Mouse (Mus musculus): Measurements from ENCODE around the gene Slc25a34. TPM values are rescaled to one million over a fixed set of nuclear protein-coding genes. Genes with fewer than 3 reads are reported as not detected.

Gene Slc25a34
- total RNA-seq, 2 experiments from 2014 or later, result 2.3 to 4.1 TPM

- no peak for DNase-seq (ENCODE audit: extremely low spot score in 1 of 2, low spot score in 2 of 2)
- intact Hi-C loops (cut with DNase I), result no loop called here
These were observed 24.6 kb upstream of the Slc25a34 start for GRCm38 (mm10) chr4:141648262-141648661.

- intact Hi-C loops (cut with DNase I), result no loop called here
- DNase-seq (ENCODE audit: extremely low spot score in 1 of 2, low spot score in 2 of 2), result no peak
These were observed 23.6 kb upstream of the Slc25a34 start for GRCm38 (mm10) chr4:141647187-141647586.

GRCm38 (mm10) chr4:141645988-141646387, 22.4 kb upstream of the Slc25a34 start:
- intact Hi-C loops (cut with DNase I), result no loop called here
- no peak for DNase-seq (ENCODE audit: extremely low spot score in 1 of 2, low spot score in 2 of 2)

- intact Hi-C loops (cut with DNase I), result no loop called here
- DNase-seq (ENCODE audit: extremely low spot score in 1 of 2, low spot score in 2 of 2), result peak; percentile 64 to 80
These were observed 19.7 kb upstream of the Slc25a34 start for GRCm38 (mm10) chr4:141643118-141643855.

- DNase-seq (ENCODE audit: extremely low spot score in 1 of 2, low spot score in 2 of 2), result no peak
- intact Hi-C loops (cut with DNase I), result no loop called here
These were observed 18.6 kb upstream of the Slc25a34 start for GRCm38 (mm10) chr4:141641961-141642811.

- intact Hi-C loops (cut with DNase I), result no loop called here
- DNase-seq (ENCODE audit: extremely low spot score in 1 of 2, low spot score in 2 of 2), result no peak
These were observed 17.7 kb upstream of the Slc25a34 start for GRCm38 (mm10) chr4:141641353-141641771.

- intact Hi-C loops (cut with DNase I), result no loop called here
These were observed 15.9 kb upstream of the Slc25a34 start for GRCm38 (mm10) chr4:141639474-141639873.

GRCm38 (mm10) chr4:141636693-141637092, 13.1 kb upstream of the Slc25a34 start:
- DNase-seq (ENCODE audit: extremely low spot score in 1 of 2, low spot score in 2 of 2), result no peak
- intact Hi-C loops (cut with DNase I), result no loop called here

More at GRCm38 (mm10) chr4:141639474-141639873, 15.9 kb upstream of the Slc25a34 start:
- no peak for DNase-seq (ENCODE audit: extremely low spot score in 1 of 2, low spot score in 2 of 2)

GRCm38 (mm10) chr4:141635991-141636390, 12.4 kb upstream of the Slc25a34 start:
- DNase-seq (ENCODE audit: extremely low spot score in 1 of 2, low spot score in 2 of 2), result no peak
- intact Hi-C loops (cut with DNase I), result no loop called here

- intact Hi-C loops (cut with DNase I), result no loop called here
- no peak for DNase-seq (ENCODE audit: extremely low spot score in 1 of 2, low spot score in 2 of 2)
These were observed 8.7 kb upstream of the Slc25a34 start for GRCm38 (mm10) chr4:141632111-141632873.

GRCm38 (mm10) chr4:141631250-141631649, 7.6 kb upstream of the Slc25a34 start:
- intact Hi-C loops (cut with DNase I), result no loop called here
- no peak for DNase-seq (ENCODE audit: extremely low spot score in 1 of 2, low spot score in 2 of 2)

- intact Hi-C loops (cut with DNase I), result no loop called here
- DNase-seq (ENCODE audit: extremely low spot score in 1 of 2, low spot score in 2 of 2), result no peak
These were observed 6.4 kb upstream of the Slc25a34 start for GRCm38 (mm10) chr4:141630021-141630420.

- intact Hi-C loops (cut with DNase I), result loop anchor here (10.0 kb wide), 1 partner anchor 216 kb away; the partner anchor contains the start of gene Ctrc
- DNase-seq (ENCODE audit: extremely low spot score in 1 of 2, low spot score in 2 of 2), result no peak
These were observed 5.0 kb upstream of the Slc25a34 start for GRCm38 (mm10) chr4:141628661-141629060.

- intact Hi-C loops (cut with DNase I), result loop anchor here (10.0 kb wide), 1 partner anchor 217 kb away; the partner anchor contains the start of gene Ctrc
These were observed 3.9 kb upstream of the Slc25a34 start for GRCm38 (mm10) chr4:141627502-141627901.

GRCm38 (mm10) chr4:141625774-141626550, 2.3 kb upstream of the Slc25a34 start:
- intact Hi-C loops (cut with DNase I), result loop anchor here (10.0 kb wide), 1 partner anchor 219 kb away; the partner anchor contains the start of gene Ctrc
- no peak for DNase-seq (ENCODE audit: extremely low spot score in 1 of 2, low spot score in 2 of 2)

More at GRCm38 (mm10) chr4:141627502-141627901, 3.9 kb upstream of the Slc25a34 start:
- no peak for DNase-seq (ENCODE audit: extremely low spot score in 1 of 2, low spot score in 2 of 2)

- peak in 1 of 2 experiments; percentile 54 for DNase-seq (ENCODE audit: extremely low spot score in 1 of 2, low spot score in 2 of 2)
- intact Hi-C loops (cut with DNase I), result loop anchor here (10.0 kb wide), 1 partner anchor 220 kb away; the partner anchor contains the start of gene Ctrc
These were observed 1.6 kb upstream of the Slc25a34 start for GRCm38 (mm10) chr4:141624983-141625773.

- no peak for DNase-seq (ENCODE audit: extremely low spot score in 1 of 2, low spot score in 2 of 2)
- intact Hi-C loops (cut with DNase I), result loop anchor here (10.0 kb wide), 1 partner anchor 221 kb away; the partner anchor contains the start of gene Ctrc
These were observed 513 bp upstream of the Slc25a34 start for GRCm38 (mm10) chr4:141624134-141624533.
